Mouse (Mus musculus) lung, postnatal 0 days (tissue): ENCODE results near the gene Tssk3.

ENCODE experiments used
- CTCF ChIP-seq: IDR thresholded peaks from 2 replicates; pipeline ENCODE4 v1.5.1; 2016; ENCODE audit warnings: antibody characterized with exemption, mild to moderate bottlenecking
- EP300 ChIP-seq: IDR thresholded peaks from 2 replicates; pipeline ENCODE4 v1.6.1; 2016; ENCODE audit warnings: antibody characterized with exemption, mild to moderate bottlenecking, control low read depth

DNA sequence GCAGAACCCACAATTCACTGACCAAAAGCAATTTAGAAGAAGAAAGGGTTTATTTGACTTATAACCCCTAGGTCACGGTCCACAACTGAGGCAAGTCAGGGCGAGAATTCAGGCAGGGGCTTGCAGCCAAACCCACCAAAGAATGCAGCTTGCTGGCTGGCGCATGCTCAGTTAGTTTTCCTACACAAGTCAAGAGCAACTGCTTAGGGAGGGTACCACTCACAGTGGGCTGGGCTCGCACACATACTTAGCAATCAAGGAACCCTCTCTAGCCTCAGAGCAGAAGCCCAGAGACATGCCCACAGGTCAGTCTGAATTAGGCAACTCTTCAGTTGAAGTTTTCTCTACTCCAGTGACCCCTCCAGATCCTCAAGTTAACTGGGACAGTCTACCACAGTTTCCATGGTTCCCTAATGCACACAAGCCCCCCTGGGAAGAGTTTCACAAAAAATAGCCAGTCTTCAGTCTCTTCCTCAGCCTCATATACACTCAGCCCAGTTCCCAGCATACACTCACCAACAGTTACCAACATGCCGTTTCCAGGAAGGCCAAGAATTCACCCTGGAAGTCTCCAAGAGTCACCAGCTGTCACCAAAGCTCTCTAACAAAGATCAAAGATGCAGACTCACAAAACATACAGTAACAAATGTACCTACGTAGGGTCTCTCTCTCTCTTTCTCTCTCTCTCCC lies 20.0 kb upstream of the Tssk3 start:
- TF ChIP-seq CTCF: no peak
- TF ChIP-seq EP300: no peak
